Mouse (Mus musculus) forebrain, embryonic 12.5 days (tissue): ENCODE measurements around the gene Pfdn6. TPM values are rescaled to one million over a fixed set of nuclear protein-coding genes. Genes with fewer than 3 reads are reported as not detected.

Experiments used
- ATAC-seq: fragments of 200-750 bp; cut with Nextera tagmentation; 2 replicates; pipeline ENCODE4 v1.8.0; 2017; ENCODE audit warnings: moderate TSS enrichment; ENCODE audit not compliant: low FRiP score
- H3K27ac ChIP-seq: fragments of 300-500 bp; sonication (generic); 2 replicates; pipeline ENCODE4 v1.5.1; 2016; ENCODE audit warnings: mild to moderate bottlenecking
- H3K27me3 ChIP-seq: fragments of 300-500 bp; sonication (generic); 2 replicates; pipeline ENCODE4 v1.6.1; 2016; ENCODE audit warnings: mild to moderate bottlenecking
- H3K36me3 ChIP-seq: fragments of 300-500 bp; sonication (generic); replicated peaks from 2 replicates; pipeline ENCODE4 v1.6.1; 2016; ENCODE audit warnings: mild to moderate bottlenecking
- H3K4me1 ChIP-seq: fragments of 300-500 bp; sonication (generic); 2 replicates; pipeline ENCODE4 v1.6.1; 2016
- H3K4me2 ChIP-seq: fragments of 300-500 bp; sonication (generic); 2 replicates; pipeline ENCODE4 v1.6.1; 2016; ENCODE audit warnings: mild to moderate bottlenecking, moderate library complexity
- H3K4me3 ChIP-seq: fragments of 300-500 bp; sonication (generic); replicated peaks from 2 replicates; pipeline ENCODE4 v1.5.1; 2016; ENCODE audit warnings: mild to moderate bottlenecking
- H3K9ac ChIP-seq: fragments of 300-500 bp; sonication (generic); 2 replicates; pipeline ENCODE4 v1.6.1; 2016; ENCODE audit warnings: mild to moderate bottlenecking
- H3K9me3 ChIP-seq: fragments of 300-500 bp; sonication (generic); 2 replicates; pipeline ENCODE4 v1.6.1; 2016
- whole genome bisulfite sequencing: fragments of 180-500 bp; shearing (Covaris S2); methylation state at CpG from one replicate; pipeline ENCODE4 v1.1.7; 2016; 5-methylcytosine and 5-hydroxymethylcytosine counted together
- polyA plus RNA-seq: library from polyadenylated mRNA; unstranded; fragments of >200 nt; fragmentation: Nextera tagmentation; extraction: Ambion mirVana; gene quantifications from 2 replicates; pipeline ENCODE4 v1.2.1, GENCODE M21; 2016

Gene Pfdn6
- polyA plus RNA-seq, 1 experiment from 2014 or later = 198 TPM

- no peaks in the 10 kb centered on the region for H3K9me3 ChIP-seq
- no peak for ATAC-seq
- H3K9ac ChIP-seq = no peak overlapping the region
- H3K4me1 ChIP-seq = peaks cover 23% of the 10 kb centered on the region
- no peak overlapping the region for H3K4me3 ChIP-seq
- no peak overlapping the region for H3K27ac ChIP-seq
- H3K4me2 ChIP-seq = no peak overlapping the region
- WGBS = 78% methylated on average over 17 of the region's 17 CpGs
- peaks cover 23% of the 10 kb centered on the region for H3K36me3 ChIP-seq
- H3K27me3 ChIP-seq = no peaks in the 10 kb centered on the region
These were observed 13.8 kb downstream of the Pfdn6 start for GRCm38 (mm10) chr17:33926207-33926932.

GRCm38 (mm10) chr17:33925406-33926116 lies 14.6 kb downstream of the Pfdn6 start:
- Histone ChIP-seq H3K36me3 (peaks cover 23% of the 10 kb centered on the region), H3K9ac (no peak overlapping the region), H3K9me3 (no peaks in the 10 kb centered on the region), H3K4me3 (no peak overlapping the region), H3K4me1 (peaks cover 15% of the 10 kb centered on the region), H3K4me2 (no peak overlapping the region), H3K27ac (no peak overlapping the region), H3K27me3 (no peaks in the 10 kb centered on the region)
- WGBS = 79% methylated on average over 21 of the region's 21 CpGs
- ATAC-seq = no peak

GRCm38 (mm10) chr17:33924577-33925283 lies 15.4 kb downstream of the Pfdn6 start:
- ATAC-seq = no peak
- Histone ChIP-seq H3K27me3 (no peaks in the 10 kb centered on the region), H3K9ac (no peak overlapping the region), H3K27ac (no peak overlapping the region), H3K4me2 (no peak overlapping the region), H3K36me3 (peaks cover 23% of the 10 kb centered on the region), H3K9me3 (no peaks in the 10 kb centered on the region), H3K4me3 (no peak overlapping the region), H3K4me1 (peaks cover 20% of the 10 kb centered on the region)
- 84% methylated on average over 10 of the region's 10 CpGs for WGBS

- no peak overlapping the region for H3K4me2 ChIP-seq
These were observed 18.8 kb downstream of the Pfdn6 start for GRCm38 (mm10) chr17:33921361-33921760.

GRCm38 (mm10) chr17:33920282-33921097 lies 19.7 kb downstream of the Pfdn6 start:
- Histone ChIP-seq H3K4me1 (peaks cover 40% of the 10 kb centered on the region), H3K4me3 (peak overlapping the region; percentile 46), H3K9me3 (no peaks in the 10 kb centered on the region), H3K36me3 (peaks cover 20% of the 10 kb centered on the region), H3K27ac (peak overlapping the region; percentile 51), H3K9ac (peak overlapping the region; percentile 51), H3K4me2 (peak overlapping the region; percentile 87), H3K27me3 (peaks cover 7% of the 10 kb centered on the region; the same call in 1 of the 2 replicates)
- ATAC-seq = peak; percentile 27
- under 1% methylated on average over 36 of the region's 36 CpGs for WGBS

More at GRCm38 (mm10) chr17:33921361-33921760, 18.8 kb downstream of the Pfdn6 start:
- ATAC-seq = no peak
- no peaks in the 10 kb centered on the region for H3K9me3 ChIP-seq
- H3K4me3 ChIP-seq = no peak overlapping the region
- H3K27me3 ChIP-seq = peaks cover 7% of the 10 kb centered on the region; the same call in 1 of the 2 replicates
- WGBS = 86% methylated on average over 7 of the region's 7 CpGs
- peaks cover 29% of the 10 kb centered on the region for H3K36me3 ChIP-seq
- peaks cover 39% of the 10 kb centered on the region for H3K4me1 ChIP-seq
- no peak overlapping the region for H3K27ac ChIP-seq
- no peak overlapping the region for H3K9ac ChIP-seq

GRCm38 (mm10) chr17:33919351-33920281 lies 20.5 kb downstream of the Pfdn6 start:
- H3K9me3 ChIP-seq = no peaks in the 10 kb centered on the region
- peak overlapping the region; percentile 87 for H3K4me2 ChIP-seq
- H3K4me1 ChIP-seq = peaks cover 49% of the 10 kb centered on the region
- peaks cover 7% of the 10 kb centered on the region; the same call in 1 of the 2 replicates for H3K27me3 ChIP-seq
- H3K27ac ChIP-seq = peak overlapping the region; percentile 51
- no peak for ATAC-seq
- peak overlapping the region; percentile 46 for H3K4me3 ChIP-seq
- peaks cover 20% of the 10 kb centered on the region for H3K36me3 ChIP-seq
- WGBS = under 1% methylated on average over 52 of the region's 52 CpGs
- H3K9ac ChIP-seq = peak overlapping the region; percentile 51

GRCm38 (mm10) chr17:33918293-33919203 lies 21.6 kb downstream of the Pfdn6 start:
- Histone ChIP-seq H3K4me1 (peaks cover 57% of the 10 kb centered on the region), H3K36me3 (peaks cover 31% of the 10 kb centered on the region), H3K27me3 (peaks cover 7% of the 10 kb centered on the region; the same call in 1 of the 2 replicates), H3K4me2 (peak overlapping the region; percentile 87), H3K4me3 (peak overlapping the region; percentile 46), H3K27ac (no peak overlapping the region), H3K9ac (no peak overlapping the region), H3K9me3 (no peaks in the 10 kb centered on the region)
- no peak for ATAC-seq
- WGBS = 62% methylated on average over 37 of the region's 37 CpGs

- H3K9me3 ChIP-seq = no peaks in the 10 kb centered on the region
- H3K27ac ChIP-seq = no peak overlapping the region
- 84% methylated on average over 18 of the region's 18 CpGs for WGBS
- H3K4me3 ChIP-seq = no peak overlapping the region; the same call in 1 of the 2 replicates
- no peak for ATAC-seq
- H3K4me1 ChIP-seq = peaks cover 60% of the 10 kb centered on the region
- no peak overlapping the region for H3K9ac ChIP-seq
- H3K4me2 ChIP-seq = no peak overlapping the region
- peaks cover 37% of the 10 kb centered on the region for H3K36me3 ChIP-seq
- H3K27me3 ChIP-seq = peaks cover 7% of the 10 kb centered on the region; the same call in 1 of the 2 replicates
These were observed 22.4 kb downstream of the Pfdn6 start for GRCm38 (mm10) chr17:33917656-33918292.

GRCm38 (mm10) chr17:33916847-33917655 lies 23.1 kb downstream of the Pfdn6 start:
- no peak for ATAC-seq
- 71% methylated on average over 31 of the region's 31 CpGs for WGBS
- Histone ChIP-seq H3K27me3 (peaks cover 7% of the 10 kb centered on the region; the same call in 1 of the 2 replicates), H3K4me2 (peak overlapping the region; percentile 65), H3K4me1 (peaks cover 60% of the 10 kb centered on the region), H3K4me3 (peak overlapping the region; percentile 65), H3K9me3 (no peaks in the 10 kb centered on the region), H3K36me3 (peaks cover 44% of the 10 kb centered on the region), H3K27ac (no peak overlapping the region), H3K9ac (peak overlapping the region; percentile 66)
